In the genomic region with DNA sequence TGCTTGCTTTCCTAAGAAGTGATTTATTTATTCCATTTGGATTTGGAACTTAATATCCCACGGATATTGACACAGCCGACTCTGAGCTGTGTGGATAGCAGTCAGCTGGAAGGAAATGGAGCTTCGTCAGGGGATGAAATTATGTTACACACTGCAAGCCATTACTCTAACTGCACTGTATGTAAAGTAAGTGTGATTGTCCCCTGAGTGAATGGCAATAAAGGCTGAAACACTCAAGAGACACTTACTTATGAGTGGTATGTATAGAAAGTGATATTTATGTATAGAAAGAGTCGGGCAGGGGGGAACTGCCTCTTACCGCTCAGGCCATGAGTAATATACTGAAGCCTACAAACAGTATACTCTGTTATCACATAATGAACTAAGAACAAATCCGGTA, we compare ENCODE assay signal across 33 mouse cellular contexts.
"Had no signal": no experiment of that assay in that cellular context is flagged by ENCODE, and none has a peak within 500 bp of the region (broad histone marks: within the 10 kb centered on the region; RNA-seq: fewer than 3 reads in every experiment).

No protein-coding gene starts in this region.

- H3K27ac ChIP-seq: heart, embryonic 10.5 days; heart, embryonic 13.5 days; heart, embryonic 15.5 days; hindbrain, embryonic 10.5 days; hindbrain, embryonic 12.5 days; hindbrain, embryonic 13.5 days; hindbrain, embryonic 14.5 days; hindbrain, embryonic 15.5 days; hindbrain, postnatal 0 days; intestine, embryonic 15.5 days; kidney, embryonic 15.5 days; layer of hippocampus, adult 2 months had no signal

- H3K4me1 ChIP-seq: hindbrain, embryonic 12.5 days; hindbrain, embryonic 13.5 days; hindbrain, embryonic 15.5 days; intestine, embryonic 15.5 days; kidney, embryonic 15.5 days had no signal

- H3K27me3 ChIP-seq: heart, embryonic 12.5 days; heart, embryonic 13.5 days; heart, embryonic 15.5 days; hindbrain, embryonic 12.5 days; hindbrain, embryonic 13.5 days; hindbrain, embryonic 15.5 days; intestine, embryonic 15.5 days; kidney, embryonic 15.5 days had no signal

- H3K9ac ChIP-seq: heart, embryonic 12.5 days; heart, embryonic 13.5 days; heart, embryonic 15.5 days; hindbrain, embryonic 12.5 days; hindbrain, embryonic 13.5 days; hindbrain, embryonic 14.5 days; hindbrain, embryonic 15.5 days; intestine, embryonic 15.5 days; kidney, embryonic 15.5 days had no signal

- DNase-seq: heart, postnatal 10 days; heart, postnatal 14 days; heart, postnatal 36 days; heart, postnatal 4 days; kidney, adult 11 months; kidney, adult 18-20 months; kidney, adult 2 months; kidney, adult 8-10 months; kidney, adult 9 months; kidney, postnatal 14 days; kidney, postnatal 25 days; kidney, postnatal 36 days; kidney, postnatal 4 days; layer of hippocampus, adult 9-11 months; layer of hippocampus, postnatal 36 days had no signal

- H3K36me3 ChIP-seq: heart, embryonic 10.5 days; heart, embryonic 12.5 days; heart, embryonic 13.5 days; heart, embryonic 15.5 days; hindbrain, embryonic 10.5 days; hindbrain, embryonic 12.5 days; hindbrain, embryonic 13.5 days; hindbrain, embryonic 15.5 days; intestine, embryonic 15.5 days; kidney, embryonic 15.5 days had no signal

- ATAC-seq: hindbrain, embryonic 16.5 days; hindbrain, postnatal 0 days; inflammation-experienced regulatory T-cells, adult 6 months; intestine, embryonic 15.5 days; intestine, embryonic 16.5 days; intestine, postnatal 0 days had no signal

- H3K4me2 ChIP-seq: heart, embryonic 11.5 days; heart, embryonic 12.5 days; heart, embryonic 13.5 days; heart, embryonic 15.5 days; hindbrain, embryonic 12.5 days; hindbrain, embryonic 13.5 days; hindbrain, embryonic 14.5 days; hindbrain, embryonic 15.5 days; intestine, embryonic 15.5 days; kidney, embryonic 15.5 days had no signal

- H3K9me3 ChIP-seq: heart, embryonic 10.5 days; heart, embryonic 12.5 days; heart, embryonic 13.5 days; heart, embryonic 15.5 days; hindbrain, embryonic 10.5 days; hindbrain, embryonic 12.5 days; hindbrain, embryonic 13.5 days; hindbrain, embryonic 15.5 days; intestine, embryonic 15.5 days; kidney, embryonic 15.5 days had no signal

- H3K4me3 ChIP-seq: heart, embryonic 10.5 days; heart, embryonic 12.5 days; heart, embryonic 13.5 days; heart, embryonic 15.5 days; hindbrain, embryonic 10.5 days; hindbrain, embryonic 12.5 days; hindbrain, embryonic 13.5 days; hindbrain, embryonic 15.5 days; intestine, embryonic 15.5 days; kidney, embryonic 15.5 days; layer of hippocampus, adult 2 months had no signal
